Mouse (Mus musculus): ENCODE results near the gene Ttc7b. TPM values are rescaled to one million over a fixed set of nuclear protein-coding genes. Genes with fewer than 3 reads are reported as not detected.

The Ttc7b gene
- total RNA-seq, 2 experiments from 2014 or later, result 78.9 to 81.0 TPM

GRCm38 (mm10) chr12:100469503-100470293 lies 50.9 kb downstream of the Ttc7b start:
- no peak for DNase-seq (ENCODE audit: low spot score)
- intact Hi-C loops (cut with DNase I), result loop anchor here (5.0 kb wide), 2 partner anchors 42 to 43 kb away; no protein-coding TSS in a partner anchor

GRCm38 (mm10) chr12:100465101-100465715 lies 55.4 kb downstream of the Ttc7b start:
- intact Hi-C loops (cut with DNase I), result loop anchor here (5.0 kb wide), 2 partner anchors 38 to 47 kb away; no protein-coding TSS in a partner anchor
- no peak for DNase-seq (ENCODE audit: low spot score)

GRCm38 (mm10) chr12:100457701-100458100 lies 62.9 kb downstream of the Ttc7b start:
- intact Hi-C loops (cut with DNase I), result loop anchor here (5.0 kb wide), 1 partner anchor 35 kb away; no protein-coding TSS in a partner anchor
- DNase-seq (ENCODE audit: low spot score), result no peak

- intact Hi-C loops (cut with DNase I), result loop anchor here (5.0 kb wide), 1 partner anchor 34 kb away; no protein-coding TSS in a partner anchor
- no peak for DNase-seq (ENCODE audit: low spot score)
These were observed 64.2 kb downstream of the Ttc7b start for GRCm38 (mm10) chr12:100456257-100456975.

GRCm38 (mm10) chr12:100455453-100455852 lies 65.2 kb downstream of the Ttc7b start:
- intact Hi-C loops (cut with DNase I), result loop anchor here (5.0 kb wide), 1 partner anchor 33 kb away; no protein-coding TSS in a partner anchor
- no peak for DNase-seq (ENCODE audit: low spot score)

- intact Hi-C loops (cut with DNase I), result no loop called here
- DNase-seq (ENCODE audit: low spot score), result no peak
These were observed 72.8 kb downstream of the Ttc7b start for GRCm38 (mm10) chr12:100447701-100448277.

- no peak for DNase-seq (ENCODE audit: low spot score)
- intact Hi-C loops (cut with DNase I), result no loop called here
These were observed 73.5 kb downstream of the Ttc7b start for GRCm38 (mm10) chr12:100447161-100447560.

GRCm38 (mm10) chr12:100445686-100446085 lies 74.9 kb downstream of the Ttc7b start:
- intact Hi-C loops (cut with DNase I), result no loop called here
- DNase-seq (ENCODE audit: low spot score), result no peak

GRCm38 (mm10) chr12:100445271-100445670 lies 75.4 kb downstream of the Ttc7b start:
- no peak for DNase-seq (ENCODE audit: low spot score)
- intact Hi-C loops (cut with DNase I), result no loop called here

GRCm38 (mm10) chr12:100444671-100445165 lies 75.9 kb downstream of the Ttc7b start:
- no peak for DNase-seq (ENCODE audit: low spot score)

GRCm38 (mm10) chr12:100443452-100443851 lies 77.2 kb downstream of the Ttc7b start:
- intact Hi-C loops (cut with DNase I), result no loop called here
- no peak for DNase-seq (ENCODE audit: low spot score)

More at GRCm38 (mm10) chr12:100444671-100445165, 75.9 kb downstream of the Ttc7b start:
- intact Hi-C loops (cut with DNase I), result no loop called here

GRCm38 (mm10) chr12:100441609-100442008 lies 79.0 kb downstream of the Ttc7b start:
- DNase-seq (ENCODE audit: low spot score), result no peak
- intact Hi-C loops (cut with DNase I), result no loop called here

- intact Hi-C loops (cut with DNase I), result loop anchor here (5.0 kb wide), 2 partner anchors 77 to 137 kb away; no protein-coding TSS in a partner anchor
- DNase-seq (ENCODE audit: low spot score), result no peak
These were observed 80.7 kb downstream of the Ttc7b start for GRCm38 (mm10) chr12:100439883-100440282.

- no peak for DNase-seq (ENCODE audit: low spot score)
- intact Hi-C loops (cut with DNase I), result loop anchor here (5.0 kb wide), 2 partner anchors 78 to 138 kb away; no protein-coding TSS in a partner anchor
These were observed 81.4 kb downstream of the Ttc7b start for GRCm38 (mm10) chr12:100439145-100439755.

- intact Hi-C loops (cut with DNase I), result loop anchor here (5.0 kb wide), 2 partner anchors 79 to 139 kb away; no protein-coding TSS in a partner anchor
- DNase-seq (ENCODE audit: low spot score), result no peak
These were observed 82.1 kb downstream of the Ttc7b start for GRCm38 (mm10) chr12:100438509-100438908.

GRCm38 (mm10) chr12:100437862-100438261 lies 82.8 kb downstream of the Ttc7b start:
- intact Hi-C loops (cut with DNase I), result loop anchor here (5.0 kb wide), 2 partner anchors 79 to 139 kb away; no protein-coding TSS in a partner anchor
- no peak for DNase-seq (ENCODE audit: low spot score)

GRCm38 (mm10) chr12:100435763-100436162 lies 84.9 kb downstream of the Ttc7b start:
- intact Hi-C loops (cut with DNase I), result loop anchor here (5.0 kb wide), 2 partner anchors 82 to 142 kb away; no protein-coding TSS in a partner anchor
- DNase-seq (ENCODE audit: low spot score), result no peak

GRCm38 (mm10) chr12:100431830-100432229 lies 88.8 kb downstream of the Ttc7b start:
- intact Hi-C loops (cut with DNase I), result no loop called here
- no peak for DNase-seq (ENCODE audit: low spot score)

All from heart, postnatal 25 days (tissue).